Mouse (Mus musculus): ENCODE results near the gene Nhlrc3. TPM values are rescaled to one million over a fixed set of nuclear protein-coding genes. Genes with fewer than 3 reads are reported as not detected.

The Nhlrc3 gene
- polyA plus RNA-seq, 1 experiment from 2014 or later = 11.9 TPM

DNA sequence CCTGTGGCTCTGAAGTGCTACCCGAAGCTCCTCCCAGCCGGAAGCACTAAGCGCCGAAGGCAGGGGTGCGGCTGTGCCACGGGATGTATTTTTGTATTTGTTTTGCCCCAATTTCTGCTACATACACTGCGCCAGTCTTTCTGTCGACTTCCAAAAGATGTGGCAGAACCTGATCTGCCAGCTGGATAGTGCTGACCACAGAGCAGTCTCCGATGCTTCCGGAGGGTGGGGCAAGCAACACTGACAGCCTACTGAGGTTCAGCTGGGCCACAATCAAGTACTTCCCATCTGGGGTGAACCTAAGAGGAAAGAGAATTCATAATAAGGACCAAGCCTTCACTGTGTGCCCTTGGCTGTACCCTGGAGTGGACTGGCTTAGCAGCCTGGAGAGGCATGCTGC is 10.8 kb downstream of the Nhlrc3 start:
- 94% methylated on average over 10 of the region's 10 CpGs for WGBS
- Histone ChIP-seq H3K9ac (no peak overlapping the region), H3K9me3 (no peaks in the 10 kb centered on the region), H3K27ac (no peak overlapping the region), H3K4me3 (no peak overlapping the region), H3K27me3 (replicated peaks) (no peaks in the 10 kb centered on the region), H3K4me1 (no peaks in the 10 kb centered on the region), H3K4me2 (replicated peaks) (no peak overlapping the region), H3K36me3 (peaks cover 69% of the 10 kb centered on the region)
- no peak for ATAC-seq (ENCODE audit: low FRiP score, low read depth)

DNA sequence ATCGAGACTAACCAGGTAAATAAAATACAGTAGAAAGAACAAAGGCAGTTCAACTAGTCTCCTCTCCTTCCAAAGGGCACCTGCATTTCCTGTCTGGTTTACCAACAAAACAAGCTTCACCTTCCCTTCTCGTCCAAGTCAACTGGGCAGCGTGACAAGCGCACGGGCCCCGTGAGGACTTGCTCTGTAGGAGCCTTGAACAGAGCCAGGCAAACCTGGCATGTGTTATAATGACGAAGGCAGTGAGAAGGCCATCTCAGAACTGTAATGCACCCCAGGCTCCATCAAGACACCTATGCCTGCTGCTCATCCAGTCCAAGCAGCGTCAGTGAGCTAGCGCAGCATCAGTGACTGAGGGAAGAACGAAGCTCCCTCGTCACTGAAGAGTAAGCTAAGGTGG is 12.5 kb downstream of the Nhlrc3 start:
- H3K9ac ChIP-seq = no peak overlapping the region
- H3K4me3 ChIP-seq = no peak overlapping the region
- no peaks in the 10 kb centered on the region for H3K27me3 ChIP-seq (replicated peaks)
- no peaks in the 10 kb centered on the region for H3K4me1 ChIP-seq
- peaks cover 53% of the 10 kb centered on the region for H3K36me3 ChIP-seq
- no peak overlapping the region for H3K27ac ChIP-seq
- H3K9me3 ChIP-seq = no peaks in the 10 kb centered on the region
- H3K4me2 ChIP-seq (replicated peaks) = no peak overlapping the region
- WGBS = 92% methylated on average over 11 of the region's 11 CpGs
- no peak for ATAC-seq (ENCODE audit: low FRiP score, low read depth)

DNA sequence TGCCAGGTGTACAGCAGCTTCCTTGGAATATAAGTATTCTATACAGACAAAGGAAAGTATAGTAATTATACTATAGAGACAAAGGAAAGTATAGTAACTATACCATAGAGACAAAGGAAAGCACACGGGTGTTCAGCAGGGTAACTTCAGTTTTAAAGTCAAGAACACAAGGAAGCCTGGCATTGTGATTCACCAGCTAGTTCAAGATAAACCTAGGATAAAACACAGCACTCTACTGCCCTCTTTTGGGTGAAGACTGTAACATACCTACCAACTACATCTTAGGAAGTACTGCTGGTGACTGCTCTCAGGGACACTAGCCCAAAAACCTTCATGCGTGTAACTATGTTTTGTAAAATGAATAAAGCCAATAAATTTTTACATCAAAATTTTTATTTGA is 14.9 kb downstream of the Nhlrc3 start:
- Histone ChIP-seq H3K4me2 (replicated peaks) (no peak overlapping the region), H3K27ac (no peak overlapping the region), H3K9ac (no peak overlapping the region), H3K9me3 (no peaks in the 10 kb centered on the region), H3K4me1 (no peaks in the 10 kb centered on the region), H3K36me3 (peaks cover 30% of the 10 kb centered on the region; the same call in 1 of the 2 replicates), H3K27me3 (replicated peaks) (no peaks in the 10 kb centered on the region), H3K4me3 (no peak overlapping the region)
- 32% methylated on average over 2 of the region's 2 CpGs for WGBS
- ATAC-seq (ENCODE audit: low FRiP score, low read depth) = peak; percentile 63

DNA sequence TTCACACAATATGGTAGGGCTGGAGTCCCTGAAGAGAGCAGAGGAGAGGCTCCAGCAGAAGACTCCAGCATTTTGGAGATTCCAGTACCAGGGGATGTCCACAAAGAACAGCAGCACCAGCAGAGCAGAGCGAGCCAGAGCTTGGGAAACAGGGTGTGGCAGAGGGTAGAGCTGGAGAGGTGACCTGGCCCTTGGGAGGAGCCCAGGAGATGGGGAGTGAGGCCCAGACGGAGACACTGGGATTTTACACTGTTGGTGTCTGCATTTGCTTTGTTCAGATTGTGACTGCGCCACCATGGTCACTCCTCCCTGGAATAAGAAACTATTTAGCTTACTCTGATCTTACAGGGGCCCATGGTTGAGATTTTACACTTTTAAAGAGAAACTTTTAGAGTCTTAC is 16.3 kb downstream of the Nhlrc3 start:
- H3K4me1 ChIP-seq = no peaks in the 10 kb centered on the region
- no peak overlapping the region for H3K9ac ChIP-seq
- no peaks in the 10 kb centered on the region for H3K9me3 ChIP-seq
- 83% methylated on average over 3 of the region's 3 CpGs for WGBS
- no peaks in the 10 kb centered on the region for H3K27me3 ChIP-seq (replicated peaks)
- no peak overlapping the region for H3K4me2 ChIP-seq (replicated peaks)
- no peak overlapping the region for H3K4me3 ChIP-seq
- H3K27ac ChIP-seq = no peak overlapping the region
- ATAC-seq (ENCODE audit: low FRiP score, low read depth) = no peak
- H3K36me3 ChIP-seq = peaks cover 16% of the 10 kb centered on the region; the same call in 1 of the 2 replicates

- Histone ChIP-seq H3K9ac (no peak overlapping the region), H3K27ac (no peak overlapping the region), H3K4me2 (replicated peaks) (no peak overlapping the region), H3K4me3 (no peak overlapping the region), H3K27me3 (replicated peaks) (no peaks in the 10 kb centered on the region), H3K36me3 (peaks cover 5% of the 10 kb centered on the region; the same call in 1 of the 2 replicates), H3K4me1 (no peaks in the 10 kb centered on the region), H3K9me3 (no peaks in the 10 kb centered on the region)
- ATAC-seq (ENCODE audit: low FRiP score, low read depth) = peak; percentile 70; the same call in 1 of the 2 replicates
- WGBS = 61% methylated on average over 5 of the region's 5 CpGs
These were observed 17.6 kb downstream of the Nhlrc3 start for GRCm38 (mm10) chr3:53445540-53445939.

DNA sequence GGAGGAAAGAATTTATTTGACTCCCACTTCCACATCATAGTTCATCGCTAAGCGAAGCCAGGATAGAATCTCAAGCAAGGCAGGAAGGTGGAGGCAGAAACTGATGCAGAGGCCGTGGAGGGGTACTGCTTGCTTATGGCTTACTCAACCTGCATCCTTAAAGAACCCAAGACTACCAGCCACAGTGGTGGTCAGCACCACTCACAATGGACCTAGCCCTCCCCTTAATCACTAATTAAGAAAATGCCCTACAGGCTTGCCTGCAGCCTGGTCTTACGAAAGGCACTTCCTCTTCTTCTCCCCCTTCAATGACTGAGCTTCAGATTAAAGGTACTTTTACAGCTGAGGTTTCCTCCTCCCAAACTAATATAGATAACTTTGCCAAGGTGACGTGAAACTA is 26.6 kb downstream of the Nhlrc3 start:
- no peak overlapping the region for H3K4me3 ChIP-seq
- no peak overlapping the region for H3K4me2 ChIP-seq (replicated peaks)
- H3K4me1 ChIP-seq = no peaks in the 10 kb centered on the region
- no peaks in the 10 kb centered on the region for H3K9me3 ChIP-seq
- H3K27ac ChIP-seq = no peak overlapping the region
- no peak overlapping the region for H3K9ac ChIP-seq
- no peaks in the 10 kb centered on the region for H3K27me3 ChIP-seq (replicated peaks)
- ATAC-seq (ENCODE audit: low FRiP score, low read depth) = no peak
- H3K36me3 ChIP-seq = no peaks in the 10 kb centered on the region
- 80% methylated on average over 5 of the region's 5 CpGs for WGBS

GRCm38 (mm10) chr3:53434610-53435009 is 28.5 kb downstream of the Nhlrc3 start:
- Histone ChIP-seq H3K4me2 (replicated peaks) (no peak overlapping the region), H3K36me3 (no peaks in the 10 kb centered on the region), H3K27ac (no peak overlapping the region), H3K27me3 (replicated peaks) (no peaks in the 10 kb centered on the region), H3K9ac (no peak overlapping the region), H3K9me3 (no peaks in the 10 kb centered on the region), H3K4me1 (no peaks in the 10 kb centered on the region), H3K4me3 (no peak overlapping the region)
- no peak for ATAC-seq (ENCODE audit: low FRiP score, low read depth)
- 78% methylated on average over 3 of the region's 3 CpGs for whole genome bisulfite sequencing

GRCm38 (mm10) chr3:53423576-53423975 is 39.6 kb downstream of the Nhlrc3 start:
- H3K4me1 ChIP-seq = no peaks in the 10 kb centered on the region
- no peaks in the 10 kb centered on the region for H3K27me3 ChIP-seq (replicated peaks)
- H3K4me2 ChIP-seq (replicated peaks) = no peak overlapping the region
- ATAC-seq (ENCODE audit: low FRiP score, low read depth) = no peak
- no peak overlapping the region for H3K9ac ChIP-seq
- no peak overlapping the region for H3K27ac ChIP-seq
- H3K9me3 ChIP-seq = no peaks in the 10 kb centered on the region
- H3K36me3 ChIP-seq = no peaks in the 10 kb centered on the region
- WGBS = 88% methylated on average over 4 of the region's 4 CpGs
- H3K4me3 ChIP-seq = no peak overlapping the region

GRCm38 (mm10) chr3:53422691-53423090 is 40.4 kb downstream of the Nhlrc3 start:
- no peaks in the 10 kb centered on the region for H3K27me3 ChIP-seq (replicated peaks)
- H3K9me3 ChIP-seq = no peaks in the 10 kb centered on the region
- no peak overlapping the region for H3K4me2 ChIP-seq (replicated peaks)
- no peak for ATAC-seq (ENCODE audit: low FRiP score, low read depth)
- no peak overlapping the region for H3K4me3 ChIP-seq
- H3K36me3 ChIP-seq = no peaks in the 10 kb centered on the region
- H3K27ac ChIP-seq = no peak overlapping the region
- no peaks in the 10 kb centered on the region for H3K4me1 ChIP-seq
- H3K9ac ChIP-seq = no peak overlapping the region
- WGBS = 45% methylated on average over 1 of the region's 1 CpGs

- Histone ChIP-seq H3K4me3 (no peak overlapping the region), H3K4me1 (no peaks in the 10 kb centered on the region), H3K27ac (no peak overlapping the region), H3K4me2 (replicated peaks) (no peak overlapping the region), H3K9ac (no peak overlapping the region), H3K36me3 (no peaks in the 10 kb centered on the region), H3K9me3 (no peaks in the 10 kb centered on the region), H3K27me3 (replicated peaks) (no peaks in the 10 kb centered on the region)
- no peak for ATAC-seq (ENCODE audit: low FRiP score, low read depth)
- 92% methylated on average over 12 of the region's 12 CpGs for WGBS
These were observed 41.5 kb downstream of the Nhlrc3 start for GRCm38 (mm10) chr3:53421656-53422055.

GRCm38 (mm10) chr3:53417701-53418100 is 45.4 kb downstream of the Nhlrc3 start:
- Histone ChIP-seq H3K36me3 (no peaks in the 10 kb centered on the region), H3K9ac (no peak overlapping the region), H3K4me3 (no peak overlapping the region), H3K27ac (no peak overlapping the region), H3K9me3 (no peaks in the 10 kb centered on the region), H3K4me1 (0 out of 2 replicates have a peak, but pooled peaks cover 5% of the 10 kb centered on the region), H3K4me2 (replicated peaks) (no peak overlapping the region), H3K27me3 (replicated peaks) (no peaks in the 10 kb centered on the region)
- ATAC-seq (ENCODE audit: low FRiP score, low read depth) = no peak
- 73% methylated on average over 7 of the region's 7 CpGs for whole genome bisulfite sequencing

- no peak for ATAC-seq (ENCODE audit: low FRiP score, low read depth)
- Histone ChIP-seq H3K36me3 (no peaks in the 10 kb centered on the region), H3K27me3 (replicated peaks) (no peaks in the 10 kb centered on the region), H3K9me3 (no peaks in the 10 kb centered on the region), H3K27ac (no peak overlapping the region), H3K4me3 (no peak overlapping the region), H3K9ac (no peak overlapping the region), H3K4me2 (replicated peaks) (no peak overlapping the region), H3K4me1 (0 out of 2 replicates have a peak, but pooled peaks cover 5% of the 10 kb centered on the region)
- 44% methylated on average over 5 of the region's 5 CpGs for WGBS
These were observed 47.1 kb downstream of the Nhlrc3 start for GRCm38 (mm10) chr3:53416036-53416506.

- H3K9me3 ChIP-seq = no peaks in the 10 kb centered on the region
- no peak for ATAC-seq (ENCODE audit: low FRiP score, low read depth)
- H3K4me2 ChIP-seq (replicated peaks) = no peak overlapping the region
- no peak overlapping the region for H3K9ac ChIP-seq
- H3K36me3 ChIP-seq = no peaks in the 10 kb centered on the region
- no peaks in the 10 kb centered on the region for H3K27me3 ChIP-seq (replicated peaks)
- 76% methylated on average over 3 of the region's 3 CpGs for WGBS
- 0 out of 2 replicates have a peak, but pooled peaks cover 5% of the 10 kb centered on the region for H3K4me1 ChIP-seq
- H3K27ac ChIP-seq = no peak overlapping the region
- no peak overlapping the region for H3K4me3 ChIP-seq
These were observed 49.2 kb downstream of the Nhlrc3 start for GRCm38 (mm10) chr3:53413959-53414358.
